Mouse (Mus musculus) small intestine, adult 2 months (tissue): ENCODE measurements around the gene Nup62. TPM values are rescaled to one million over a fixed set of nuclear protein-coding genes. Genes with fewer than 3 reads are reported as not detected.

Source experiments
- H3K27ac ChIP-seq: fragments of 200-500 bp; 2 replicates; pipeline ENCODE4 v1.5.1; 2012; ENCODE audit warnings: low read depth, low read length, control low read depth, inconsistent platforms; ENCODE audit not compliant: insufficient read depth
- H3K27me3 ChIP-seq: fragments of 200-500 bp; 2 replicates; pipeline ENCODE4 v1.6.1; 2012; ENCODE audit warnings: mild to moderate bottlenecking, moderate library complexity, low read length, inconsistent platforms; ENCODE audit not compliant: control insufficient read depth, insufficient read depth
- H3K36me3 ChIP-seq: fragments of 200-500 bp; 2 replicates; pipeline ENCODE4 v1.6.1; 2012; ENCODE audit warnings: mild to moderate bottlenecking, low read length, control low read depth, inconsistent platforms; ENCODE audit not compliant: control insufficient read depth, insufficient read depth
- H3K4me1 ChIP-seq: fragments of 200-500 bp; 2 replicates; pipeline ENCODE4 v1.6.1; 2012; ENCODE audit warnings: low read length, inconsistent platforms, mixed read lengths; ENCODE audit not compliant: control insufficient read depth, insufficient read depth, insufficient read length
- H3K4me3 ChIP-seq: fragments of 200-500 bp; 2 replicates; pipeline ENCODE4 v1.5.1; 2012; ENCODE audit warnings: low read depth, mild to moderate bottlenecking, control low read depth, inconsistent platforms, low read length, moderate library complexity
- CTCF ChIP-seq: fragments of 200-500 bp; IDR thresholded peaks from 2 replicates; pipeline ENCODE4 v1.5.1; 2012; ENCODE audit warnings: low read depth, mild to moderate bottlenecking, control low read depth, inconsistent platforms, low read length, moderate library complexity, mixed read lengths; ENCODE audit not compliant: insufficient replicate concordance, insufficient read length; ENCODE audit errors: extremely low read depth
- POLR2A ChIP-seq: fragments of 200-500 bp; IDR thresholded peaks from 2 replicates; pipeline ENCODE4 v1.6.1; 2012; ENCODE audit warnings: low read depth, mild to moderate bottlenecking, control low read depth, inconsistent platforms, low read length, moderate library complexity
- WGBS: fragments of 180-500 bp; shearing (Covaris S2); methylation state at CpG from one replicate; pipeline ENCODE4 v1.1.7; 2018; 5-methylcytosine and 5-hydroxymethylcytosine counted together
- polyA plus RNA-seq: library from polyadenylated mRNA; depleted of rRNA; stranded (reverse); fragments of >200 nt; gene quantifications from 2 replicates; pipeline ENCODE4 v1.2.3, GENCODE M21; 2012

The Nup62 gene
- polyA plus RNA-seq, 1 experiment = 53.3 TPM

- WGBS = 73% methylated on average over 2 of the region's 2 CpGs
- Histone ChIP-seq H3K4me3 (no peak overlapping the region), H3K27ac (no peak overlapping the region), H3K27me3 (no peaks in the 10 kb centered on the region), H3K4me1 (peaks cover 16% of the 10 kb centered on the region), H3K36me3 (no peaks in the 10 kb centered on the region)
- TF ChIP-seq CTCF (no peak), POLR2A (no peak)
These were observed 3.5 kb downstream of the Nup62 start for GRCm38 (mm10) chr7:44819391-44819790.

GRCm38 (mm10) chr7:44819863-44820262, 4.0 kb downstream of the Nup62 start:
- Histone ChIP-seq H3K36me3 (no peaks in the 10 kb centered on the region), H3K4me1 (peaks cover 16% of the 10 kb centered on the region), H3K27me3 (no peaks in the 10 kb centered on the region), H3K27ac (no peak overlapping the region), H3K4me3 (no peak overlapping the region)
- TF ChIP-seq CTCF = no peak
- TF ChIP-seq POLR2A = no peak
- WGBS = 20% methylated on average over 5 of the region's 5 CpGs

GRCm38 (mm10) chr7:44820525-44820924, 4.6 kb downstream of the Nup62 start:
- no peak overlapping the region for H3K27ac ChIP-seq
- no peaks in the 10 kb centered on the region for H3K27me3 ChIP-seq
- no peak for TF ChIP-seq CTCF
- TF ChIP-seq POLR2A = no peak
- WGBS = 38% methylated on average over 3 of the region's 3 CpGs
- H3K36me3 ChIP-seq = no peaks in the 10 kb centered on the region
- peaks cover 13% of the 10 kb centered on the region; the same call in 1 of the 2 replicates for H3K4me1 ChIP-seq
- H3K4me3 ChIP-seq = no peak overlapping the region

- Histone ChIP-seq H3K27ac (no peak overlapping the region), H3K27me3 (no peaks in the 10 kb centered on the region), H3K4me1 (peaks cover 13% of the 10 kb centered on the region; the same call in 1 of the 2 replicates), H3K4me3 (no peak overlapping the region), H3K36me3 (no peaks in the 10 kb centered on the region)
- WGBS = 73% methylated on average over 7 of the region's 7 CpGs
- TF ChIP-seq POLR2A (no peak), CTCF (peak; percentile 17; the same call in 1 of the 2 replicates)
These were observed 6.0 kb downstream of the Nup62 start for GRCm38 (mm10) chr7:44821666-44822448.

- WGBS = 22% methylated on average over 7 of the region's 7 CpGs
- H3K36me3 ChIP-seq = peaks cover 4% of the 10 kb centered on the region
- H3K27ac ChIP-seq = no peak overlapping the region
- no peaks in the 10 kb centered on the region for H3K27me3 ChIP-seq
- TF ChIP-seq POLR2A (no peak), CTCF (peak; percentile 14; the same call in 1 of the 2 replicates)
- no peak overlapping the region for H3K4me3 ChIP-seq
- peaks cover 8% of the 10 kb centered on the region; the same call in 1 of the 2 replicates for H3K4me1 ChIP-seq
These were observed 7.5 kb downstream of the Nup62 start for GRCm38 (mm10) chr7:44823409-44823808.

- H3K4me3 ChIP-seq = no peak overlapping the region
- 6% methylated on average over 3 of the region's 3 CpGs for WGBS
These were observed 9.0 kb downstream of the Nup62 start for GRCm38 (mm10) chr7:44824872-44825271.

GRCm38 (mm10) chr7:44826771-44827170, 10.9 kb downstream of the Nup62 start:
- no peaks in the 10 kb centered on the region; the same call in 1 of the 2 replicates for H3K4me1 ChIP-seq
- 73% methylated on average over 3 of the region's 3 CpGs for WGBS

More at GRCm38 (mm10) chr7:44824872-44825271, 9.0 kb downstream of the Nup62 start:
- Histone ChIP-seq H3K4me1 (peaks cover 7% of the 10 kb centered on the region; the same call in 1 of the 2 replicates), H3K27ac (no peak overlapping the region), H3K36me3 (peaks cover 19% of the 10 kb centered on the region), H3K27me3 (no peaks in the 10 kb centered on the region)
- TF ChIP-seq CTCF (peak; percentile 48; the same call in 1 of the 2 replicates), POLR2A (no peak)

More at GRCm38 (mm10) chr7:44826771-44827170, 10.9 kb downstream of the Nup62 start:
- no peak for TF ChIP-seq CTCF
- Histone ChIP-seq H3K27me3 (no peaks in the 10 kb centered on the region), H3K27ac (no peak overlapping the region), H3K36me3 (peaks cover 36% of the 10 kb centered on the region), H3K4me3 (no peak overlapping the region)
